Mouse (Mus musculus): ENCODE measurements around the gene Arl13b. TPM values are rescaled to one million over a fixed set of nuclear protein-coding genes. Genes with fewer than 3 reads are reported as not detected.
A peak's percentile ranks its signal among the peaks of the same experiment; 100 is the strongest.

The Arl13b gene
- polyA plus RNA-seq (2015; fragmentation: Nextera tagmentation; extraction: Ambion mirVana) = 3.0 and 4.1 TPM in 2 replicates

DNA sequence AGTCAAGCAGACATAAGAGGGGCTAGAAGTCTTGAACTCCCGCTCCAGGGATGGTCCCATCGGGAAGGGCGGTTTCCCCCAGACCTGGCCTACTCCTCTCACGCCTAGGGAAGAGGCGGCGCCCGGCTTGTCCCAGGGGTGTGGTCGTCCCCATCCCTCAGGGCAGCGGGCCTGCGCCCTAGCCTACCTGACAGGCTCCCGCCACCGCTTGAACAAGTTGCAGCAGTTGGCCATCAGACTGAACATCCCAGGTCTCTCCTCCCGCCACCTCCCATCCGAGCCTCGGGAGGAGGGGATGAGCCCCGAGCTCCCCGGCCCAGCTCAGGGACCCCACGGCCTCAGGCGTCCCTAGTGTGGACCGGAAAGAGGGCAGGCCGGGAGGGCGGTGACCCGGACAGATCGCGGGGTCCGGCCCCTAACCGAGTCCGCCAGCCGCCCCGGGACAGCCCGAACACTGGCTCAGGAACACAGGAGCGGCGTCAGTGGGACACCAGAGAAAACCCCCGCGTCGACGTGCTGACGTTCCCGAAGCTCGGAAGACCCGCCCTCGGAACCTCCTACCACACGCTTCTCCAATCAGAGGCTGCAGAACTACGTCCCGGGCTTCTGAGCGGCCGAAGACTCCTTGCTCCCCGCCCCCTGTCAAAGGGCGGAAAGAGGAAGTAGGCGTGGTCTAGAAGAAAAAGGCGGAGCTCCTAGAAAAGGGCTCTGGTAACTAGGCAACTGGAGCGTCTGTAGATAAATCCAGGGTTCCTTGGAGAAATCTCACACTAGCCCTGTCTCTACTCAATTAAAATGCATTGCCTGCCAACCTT, at the start of gene Arl13b:
Gene Arl13b, minus strand, starts transcription at position 543 of the 815 bp plus-strand sequence.
- Histone ChIP-seq H3K9me3 (replicated peaks) (no peaks in the 10 kb centered on the region), H3K4me2 (peak within 1 kb of the TSS; percentile 86), H3K4me3 (replicated peaks) (peak within 1 kb of the TSS; percentile 82), H3K36me3 (replicated peaks) (no peaks in the 10 kb centered on the region), H3K4me1 (replicated peaks) (peaks cover 19% of the 10 kb centered on the region), H3K9ac (peak within 1 kb of the TSS; percentile 68), H3K27ac (replicated peaks) (peak within 1 kb of the TSS; percentile 64; the same call in 1 of the 2 replicates), H3K27me3 (no peaks in the 10 kb centered on the region)
- ATAC-seq (ENCODE audit: insufficient read depth) = peak; percentile 99
- under 1% methylated on average over 52 of the region's 52 CpGs for WGBS (ENCODE audit: insufficient replicate concordance)

DNA sequence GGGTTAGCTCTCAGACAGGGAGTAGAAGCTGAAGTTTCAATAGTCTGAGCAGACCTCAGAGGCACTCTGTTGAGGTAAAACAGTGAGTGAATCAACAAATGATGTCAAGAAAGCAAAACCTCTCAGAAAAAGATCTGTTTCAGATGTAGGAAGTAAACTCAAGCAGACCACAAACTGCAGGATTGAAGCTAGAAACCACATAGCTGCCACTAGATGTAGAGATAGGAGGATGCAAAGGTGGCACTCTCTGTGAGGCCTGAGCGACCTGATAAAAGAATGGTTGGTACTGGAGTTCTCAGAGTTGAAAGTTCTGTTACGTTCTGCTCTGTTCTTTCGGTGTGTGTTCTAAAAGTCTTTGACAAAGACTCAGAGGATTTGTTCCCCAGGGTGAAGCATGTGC, 49.0 kb upstream of the Arl13b start:
- Histone ChIP-seq H3K9ac (no peak overlapping the region), H3K36me3 (replicated peaks) (no peaks in the 10 kb centered on the region), H3K27me3 (no peaks in the 10 kb centered on the region), H3K27ac (replicated peaks) (no peak overlapping the region), H3K4me2 (no peak overlapping the region), H3K4me1 (replicated peaks) (no peaks in the 10 kb centered on the region), H3K4me3 (replicated peaks) (no peak overlapping the region), H3K9me3 (replicated peaks) (no peaks in the 10 kb centered on the region)
- 47% methylated on average over 3 of the region's 3 CpGs for WGBS (ENCODE audit: insufficient replicate concordance)
- no peak for ATAC-seq (ENCODE audit: insufficient read depth)

DNA sequence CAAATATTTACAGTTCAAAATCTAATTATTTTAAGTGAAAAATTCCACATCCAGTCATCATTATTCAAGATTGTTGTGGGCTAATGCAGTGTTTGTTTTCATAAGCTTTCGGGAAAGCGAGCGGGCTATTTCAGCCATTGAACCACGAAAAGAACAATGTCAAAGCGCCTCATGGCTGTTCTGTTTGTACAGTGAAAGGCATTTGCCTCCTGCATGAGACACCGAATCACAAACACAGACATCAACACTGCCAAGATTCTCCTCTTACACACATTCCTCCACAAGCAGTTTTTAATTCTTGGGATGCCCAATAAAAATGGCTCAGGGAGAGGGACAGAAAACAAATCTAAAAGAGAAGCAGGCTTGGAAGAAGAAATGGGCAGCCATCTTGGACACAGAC, 27.2 kb upstream of the Arl13b start:
- Histone ChIP-seq H3K27ac (replicated peaks) (no peak overlapping the region), H3K4me1 (replicated peaks) (no peaks in the 10 kb centered on the region), H3K4me3 (replicated peaks) (no peak overlapping the region), H3K9me3 (replicated peaks) (no peaks in the 10 kb centered on the region), H3K36me3 (replicated peaks) (no peaks in the 10 kb centered on the region), H3K4me2 (no peak overlapping the region), H3K9ac (no peak overlapping the region), H3K27me3 (no peaks in the 10 kb centered on the region)
- no peak for ATAC-seq (ENCODE audit: insufficient read depth)
- WGBS (ENCODE audit: insufficient replicate concordance) = 74% methylated on average over 6 of the region's 6 CpGs

DNA sequence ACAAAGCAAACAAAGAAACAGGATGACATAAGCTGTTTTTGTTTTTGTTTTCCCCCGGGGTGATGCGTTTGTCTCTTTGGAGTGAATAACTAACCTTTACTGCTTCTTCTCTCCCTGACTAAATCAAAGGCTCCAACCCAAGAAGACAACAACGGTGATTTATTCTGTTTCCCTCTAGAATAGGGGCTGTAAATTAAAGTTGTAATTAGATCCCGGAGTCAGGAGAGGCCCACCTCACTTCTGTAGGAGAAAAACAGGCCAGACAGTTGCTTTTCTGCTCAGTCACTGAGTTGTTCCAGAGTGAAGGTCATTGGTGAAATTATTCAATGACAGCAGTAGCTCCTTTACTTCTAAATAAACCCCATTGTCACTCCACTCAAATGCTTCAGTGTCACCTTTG, 26.3 kb upstream of the Arl13b start:
- Histone ChIP-seq H3K9me3 (replicated peaks) (no peaks in the 10 kb centered on the region), H3K9ac (no peak overlapping the region), H3K36me3 (replicated peaks) (no peaks in the 10 kb centered on the region), H3K4me1 (replicated peaks) (no peaks in the 10 kb centered on the region), H3K27ac (replicated peaks) (no peak overlapping the region), H3K4me3 (replicated peaks) (no peak overlapping the region), H3K4me2 (no peak overlapping the region), H3K27me3 (no peaks in the 10 kb centered on the region)
- ATAC-seq (ENCODE audit: insufficient read depth) = no peak
- 53% methylated on average over 4 of the region's 4 CpGs for WGBS (ENCODE audit: insufficient replicate concordance)

DNA sequence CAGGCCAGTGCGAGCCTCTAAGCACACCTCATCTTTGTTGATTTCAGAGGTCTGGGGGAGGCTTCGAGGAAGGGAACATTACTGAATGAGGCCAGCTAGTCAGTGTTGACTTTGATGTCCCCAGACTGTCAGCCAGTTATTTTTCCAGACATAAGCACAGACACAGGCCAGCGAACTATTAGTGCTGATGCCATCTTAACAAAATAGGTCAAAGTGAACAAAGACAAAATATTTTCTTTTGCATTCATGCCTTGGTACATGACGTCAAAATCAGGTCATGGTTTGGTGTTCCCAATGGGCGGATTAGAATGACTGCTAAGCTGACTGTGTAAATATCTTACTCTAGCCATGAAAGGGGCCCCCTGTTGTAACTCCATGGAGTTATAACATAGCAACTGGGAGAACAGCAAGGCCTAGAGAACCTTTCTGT, 25.9 kb upstream of the Arl13b start:
- H3K9ac ChIP-seq = no peak overlapping the region
- H3K4me1 ChIP-seq (replicated peaks) = no peaks in the 10 kb centered on the region
- H3K36me3 ChIP-seq (replicated peaks) = no peaks in the 10 kb centered on the region
- H3K27me3 ChIP-seq = no peaks in the 10 kb centered on the region
- no peaks in the 10 kb centered on the region for H3K9me3 ChIP-seq (replicated peaks)
- H3K4me3 ChIP-seq (replicated peaks) = no peak overlapping the region
- H3K4me2 ChIP-seq = no peak overlapping the region
- WGBS (ENCODE audit: insufficient replicate concordance) = 58% methylated on average over 5 of the region's 5 CpGs
- no peak overlapping the region for H3K27ac ChIP-seq (replicated peaks)
- no peak for ATAC-seq (ENCODE audit: insufficient read depth)

DNA sequence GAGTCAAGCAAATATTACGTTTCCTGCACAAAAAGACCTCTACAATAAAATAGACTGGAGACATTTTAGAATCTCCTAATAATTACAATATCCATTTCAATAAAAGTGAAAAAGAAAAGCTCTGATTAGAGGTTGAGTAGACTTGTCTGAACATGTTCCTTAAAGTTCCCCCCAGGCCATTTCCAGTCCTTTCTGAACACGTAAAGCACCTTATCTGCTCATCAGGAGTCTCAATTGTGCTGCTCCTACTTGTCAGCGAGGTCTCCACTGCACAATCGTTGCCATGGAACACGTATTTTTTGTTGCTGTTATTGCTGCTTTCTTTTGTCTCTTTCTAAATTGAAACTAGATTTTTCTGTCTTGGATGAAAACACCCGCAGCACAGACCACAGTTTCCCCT, 14.6 kb upstream of the Arl13b start:
- H3K9ac ChIP-seq = no peak overlapping the region
- no peaks in the 10 kb centered on the region for H3K9me3 ChIP-seq (replicated peaks)
- H3K27me3 ChIP-seq = no peaks in the 10 kb centered on the region
- H3K4me1 ChIP-seq (replicated peaks) = no peaks in the 10 kb centered on the region
- no peak for ATAC-seq (ENCODE audit: insufficient read depth)
- no peaks in the 10 kb centered on the region for H3K36me3 ChIP-seq (replicated peaks)
- no peak overlapping the region for H3K27ac ChIP-seq (replicated peaks)
- no peak overlapping the region for H3K4me3 ChIP-seq (replicated peaks)
- H3K4me2 ChIP-seq = no peak overlapping the region
- 35% methylated on average over 6 of the region's 6 CpGs for WGBS (ENCODE audit: insufficient replicate concordance)

DNA sequence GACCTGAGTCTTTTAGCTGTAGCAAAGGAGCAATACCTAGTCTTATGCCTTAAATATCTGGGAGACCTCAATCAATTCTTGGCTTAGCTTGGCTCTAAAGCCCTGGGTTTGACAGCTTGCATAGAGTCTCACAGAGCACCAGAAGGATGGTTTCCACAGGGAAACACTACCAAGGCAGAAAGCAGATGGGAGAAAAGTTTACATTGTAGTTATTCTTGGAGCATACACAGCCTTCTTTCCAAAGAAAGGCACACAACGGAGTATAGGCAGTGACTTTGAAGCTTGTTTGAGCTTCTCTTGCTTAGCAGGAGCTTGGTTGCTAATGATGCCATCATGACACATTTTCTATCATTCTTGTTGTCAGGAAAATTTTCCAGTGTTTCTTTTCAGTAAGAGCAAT, 13.3 kb upstream of the Arl13b start:
- 59% methylated on average over 1 of the region's 1 CpGs for WGBS (ENCODE audit: insufficient replicate concordance)
- Histone ChIP-seq H3K4me1 (replicated peaks) (0 out of 2 replicates have a peak, but pooled peaks cover 2% of the 10 kb centered on the region), H3K27me3 (no peaks in the 10 kb centered on the region), H3K27ac (replicated peaks) (no peak overlapping the region), H3K36me3 (replicated peaks) (no peaks in the 10 kb centered on the region), H3K4me2 (no peak overlapping the region), H3K9me3 (replicated peaks) (no peaks in the 10 kb centered on the region), H3K9ac (no peak overlapping the region), H3K4me3 (replicated peaks) (no peak overlapping the region)
- ATAC-seq (ENCODE audit: insufficient read depth) = no peak

DNA sequence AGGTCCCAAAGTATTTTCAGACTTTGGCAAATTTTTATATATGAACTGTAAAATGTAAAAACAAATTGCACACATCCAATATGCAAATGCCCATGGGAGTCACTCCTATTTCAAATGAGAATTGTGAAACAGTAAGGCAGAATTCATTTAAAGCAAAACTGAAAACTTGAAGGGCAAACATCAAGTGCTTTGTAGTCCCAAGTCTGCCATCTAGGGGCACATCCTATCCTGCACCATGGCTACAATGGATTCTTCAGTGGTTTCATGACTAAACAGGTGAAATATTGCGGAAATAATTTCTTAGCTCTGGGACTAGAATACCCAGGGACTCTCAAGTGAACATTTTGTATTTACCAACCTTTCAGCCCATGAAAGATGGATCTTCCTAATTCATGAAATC, 11.2 kb upstream of the Arl13b start:
- Histone ChIP-seq H3K36me3 (replicated peaks) (no peaks in the 10 kb centered on the region), H3K27ac (replicated peaks) (no peak overlapping the region), H3K9ac (no peak overlapping the region), H3K4me2 (no peak overlapping the region), H3K4me1 (replicated peaks) (peaks cover 12% of the 10 kb centered on the region; the same call in 1 of the 2 replicates), H3K4me3 (replicated peaks) (no peak overlapping the region), H3K9me3 (replicated peaks) (no peaks in the 10 kb centered on the region), H3K27me3 (no peaks in the 10 kb centered on the region)
- no peak for ATAC-seq (ENCODE audit: insufficient read depth)
- WGBS (ENCODE audit: insufficient replicate concordance) = 76% methylated on average over 1 of the region's 1 CpGs

DNA sequence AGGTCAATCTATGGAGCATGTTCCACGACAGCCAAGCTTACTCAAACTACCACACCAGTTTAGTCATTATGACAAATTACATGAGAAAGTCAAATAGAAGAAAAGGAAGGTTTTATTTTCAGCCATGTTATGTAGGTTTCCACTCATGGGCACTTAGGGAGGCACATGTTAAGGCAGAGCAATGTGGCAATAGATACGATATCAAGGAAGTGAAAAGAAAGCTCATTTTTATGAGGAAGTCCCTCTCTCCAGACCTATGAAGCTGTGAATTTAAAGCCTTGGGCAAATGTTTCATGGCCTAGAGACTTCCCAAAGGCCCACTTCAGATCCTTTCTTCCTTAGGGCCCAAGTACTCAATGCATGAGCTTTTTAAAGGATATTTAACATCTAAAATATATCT, 10.7 kb upstream of the Arl13b start:
- no peaks in the 10 kb centered on the region for H3K27me3 ChIP-seq
- no peak overlapping the region for H3K4me2 ChIP-seq
- no peaks in the 10 kb centered on the region for H3K9me3 ChIP-seq (replicated peaks)
- ATAC-seq (ENCODE audit: insufficient read depth) = no peak
- H3K36me3 ChIP-seq (replicated peaks) = no peaks in the 10 kb centered on the region
- H3K4me1 ChIP-seq (replicated peaks) = peaks cover 12% of the 10 kb centered on the region; the same call in 1 of the 2 replicates
- 61% methylated on average over 2 of the region's 2 CpGs for WGBS (ENCODE audit: insufficient replicate concordance)
- no peak overlapping the region for H3K4me3 ChIP-seq (replicated peaks)
- H3K9ac ChIP-seq = no peak overlapping the region
- H3K27ac ChIP-seq (replicated peaks) = no peak overlapping the region

DNA sequence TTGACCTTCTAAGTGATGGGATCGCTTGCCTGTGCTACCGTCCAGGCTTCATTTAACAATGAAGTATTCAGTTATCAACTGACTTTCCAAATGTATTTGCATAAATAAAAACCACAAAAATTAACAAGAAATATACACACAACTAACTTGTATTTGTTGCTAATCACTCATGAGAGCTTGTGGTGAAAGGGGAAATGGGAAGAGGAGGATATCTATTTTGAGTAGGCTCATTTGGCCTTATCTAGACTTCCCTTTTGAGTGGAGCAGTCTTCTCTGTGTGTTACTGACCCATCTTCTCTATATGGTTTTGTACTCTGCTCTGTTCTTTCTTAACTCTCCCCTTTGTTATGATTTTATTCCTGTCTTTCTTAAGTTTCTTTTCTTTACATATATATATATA, 9.4 kb upstream of the Arl13b start:
- Histone ChIP-seq H3K9me3 (replicated peaks) (no peaks in the 10 kb centered on the region), H3K9ac (no peak overlapping the region), H3K27ac (replicated peaks) (no peak overlapping the region), H3K4me2 (no peak overlapping the region), H3K4me1 (replicated peaks) (peaks cover 12% of the 10 kb centered on the region; the same call in 1 of the 2 replicates), H3K27me3 (no peaks in the 10 kb centered on the region), H3K4me3 (replicated peaks) (no peak overlapping the region), H3K36me3 (replicated peaks) (no peaks in the 10 kb centered on the region)
- ATAC-seq (ENCODE audit: insufficient read depth) = no peak
- 71% methylated on average over 2 of the region's 2 CpGs for WGBS (ENCODE audit: insufficient replicate concordance)

DNA sequence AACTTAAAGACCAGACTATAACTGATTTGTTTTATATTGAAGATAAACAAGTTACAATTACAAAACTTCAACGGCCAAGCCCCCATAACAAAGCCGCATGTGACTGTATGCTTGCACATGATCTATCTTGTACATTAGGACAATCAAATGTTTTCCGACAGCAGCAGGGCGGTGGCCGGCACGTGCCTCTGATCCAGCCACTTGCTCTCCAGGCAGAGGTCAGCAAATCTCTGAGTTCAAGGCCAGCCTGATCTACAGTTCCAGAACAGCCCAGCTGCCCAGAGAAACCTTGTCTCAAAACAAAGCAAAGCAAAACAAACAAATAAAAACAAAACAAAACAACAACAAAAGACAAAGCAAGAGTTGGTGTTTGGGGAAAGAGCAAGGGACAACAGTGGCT, 8.5 kb upstream of the Arl13b start:
- H3K9ac ChIP-seq = no peak overlapping the region
- no peaks in the 10 kb centered on the region for H3K9me3 ChIP-seq (replicated peaks)
- H3K4me3 ChIP-seq (replicated peaks) = no peak overlapping the region
- H3K4me2 ChIP-seq = no peak overlapping the region
- whole genome bisulfite sequencing (ENCODE audit: insufficient replicate concordance) = 56% methylated on average over 6 of the region's 6 CpGs
- H3K27me3 ChIP-seq = no peaks in the 10 kb centered on the region
- peaks cover 12% of the 10 kb centered on the region; the same call in 1 of the 2 replicates for H3K4me1 ChIP-seq (replicated peaks)
- H3K36me3 ChIP-seq (replicated peaks) = no peaks in the 10 kb centered on the region
- no peak overlapping the region for H3K27ac ChIP-seq (replicated peaks)
- ATAC-seq (ENCODE audit: insufficient read depth) = no peak
